In genomic region chr12:54697003-54697597, GRCm38 (mm10) we compare ENCODE assay signal across 1 mouse cellular context.
A peak's percentile ranks its signal among the peaks of the same experiment; 100 is the strongest.
TF ChIP-seq lines count a peak whose summit lies in the region.

No protein-coding gene starts in this region.

TF ChIP-seq in MEL, 35 proteins besides CTCF, POLR2A, EP300 and RAD21 (continued from another document):
- TF ChIP-seq ZNF384 (IDR thresholded peaks at IDR 0.05; ENCODE audit: low read depth, low read length) (peak; percentile 68), MYC (IDR thresholded peaks at IDR 0.05; ENCODE audit: low read depth, low read length) (no peak), CHD1 (IDR thresholded peaks at IDR 0.05; ENCODE audit: low read depth, low read length) (no peak), ZMIZ1 (IDR thresholded peaks at IDR 0.05; ENCODE audit: low read depth, low read length) (peak; percentile 99)
